Mouse (Mus musculus) mature B cell (primary cell): ENCODE measurements around the gene Gm11555.
"Not testable (repeated sequence)": the region's sequence is repeated elsewhere in the genome, so short reads cannot be mapped to it uniquely, and the experiment has no call there.

Experiments used
- in situ Hi-C: fragments of 300-500 bp; cut with MboI; formaldehyde crosslinking; loops from 2 replicates; pipeline ENCODE4 v1.14.3; 2019

Gm11555 gene

GRCm38 (mm10) chr11:99650136-99650535 lies at the start of gene Gm11555:
Gm11555 (minus strand) TSS chr11:99650236.
- in situ Hi-C loops = no loop called here

GRCm38 (mm10) chr11:99690463-99690862 lies 40.4 kb upstream of the Gm11555 start, which contains the start of gene Gm14190:
Gm14190 (minus strand) TSS chr11:99690740.
- in situ Hi-C loops = no loop called here

GRCm38 (mm10) chr11:99685235-99685634 lies 35.2 kb upstream of the Gm11555 start:
- in situ Hi-C loops = not testable (repeated sequence)

GRCm38 (mm10) chr11:99683481-99683880 lies 33.4 kb upstream of the Gm11555 start:
- in situ Hi-C loops = no loop called here

GRCm38 (mm10) chr11:99665860-99666259 lies 15.8 kb upstream of the Gm11555 start, which contains the start of gene Krtap4-6:
Krtap4-6 (minus strand) TSS chr11:99665960.
- in situ Hi-C loops = no loop called here

GRCm38 (mm10) chr11:99662802-99663201 lies 12.8 kb upstream of the Gm11555 start:
- in situ Hi-C loops = no loop called here

GRCm38 (mm10) chr11:99659256-99659655 lies 9.2 kb upstream of the Gm11555 start:
- in situ Hi-C loops = no loop called here

GRCm38 (mm10) chr11:99658467-99659010 lies 8.5 kb upstream of the Gm11555 start, which contains the start of gene Gm11563:
Gm11563 (minus strand) TSS chr11:99658960.
- in situ Hi-C loops = not testable (repeated sequence)

- in situ Hi-C loops = no loop called here
Observed at GRCm38 (mm10) chr11:99657051-99657450, 7.0 kb upstream of the Gm11555 start.

GRCm38 (mm10) chr11:99646444-99646843 lies 3.6 kb downstream of the Gm11555 start:
- in situ Hi-C loops = no loop called here

GRCm38 (mm10) chr11:99644351-99644750 lies 5.7 kb downstream of the Gm11555 start:
- in situ Hi-C loops = no loop called here

GRCm38 (mm10) chr11:99643635-99644139 lies 6.3 kb downstream of the Gm11555 start, which contains the start of gene Krtap4-7:
Krtap4-7 (minus strand) TSS chr11:99644089.
- in situ Hi-C loops = not testable (repeated sequence)

- in situ Hi-C loops = no loop called here
Observed at GRCm38 (mm10) chr11:99640926-99641325, 9.1 kb downstream of the Gm11555 start.

- in situ Hi-C loops = no loop called here
Observed at GRCm38 (mm10) chr11:99637086-99637485, 12.9 kb downstream of the Gm11555 start.

GRCm38 (mm10) chr11:99634653-99635134 lies 15.3 kb downstream of the Gm11555 start, which contains the start of gene Krtap4-2:
Krtap4-2 (minus strand) TSS chr11:99635084.
- in situ Hi-C loops = no loop called here

GRCm38 (mm10) chr11:99633293-99633692 lies 16.7 kb downstream of the Gm11555 start:
- in situ Hi-C loops = no loop called here

GRCm38 (mm10) chr11:99630890-99631289 lies 19.1 kb downstream of the Gm11555 start:
- in situ Hi-C loops = no loop called here

GRCm38 (mm10) chr11:99628138-99628537 lies 21.9 kb downstream of the Gm11555 start, which contains the start of gene Krtap4-1:
Krtap4-1 (minus strand) TSS chr11:99628238.
- in situ Hi-C loops = no loop called here

- in situ Hi-C loops = no loop called here
Observed at GRCm38 (mm10) chr11:99620335-99620734, 29.7 kb downstream of the Gm11555 start, which contains the start of gene Gm11562. Gm11562 (minus strand) TSS chr11:99620435.

GRCm38 (mm10) chr11:99614796-99615363 lies 35.2 kb downstream of the Gm11555 start, which contains the start of gene Krtap2-4:
Krtap2-4 (minus strand) TSS chr11:99614846.
- in situ Hi-C loops = no loop called here

- in situ Hi-C loops = not testable (repeated sequence)
Observed at GRCm38 (mm10) chr11:99610089-99610488, 39.9 kb downstream of the Gm11555 start, which contains the start of gene Gm11937. Gm11937 (minus strand) TSS chr11:99610189.

- in situ Hi-C loops = no loop called here
Observed at GRCm38 (mm10) chr11:99609126-99609525, 40.9 kb downstream of the Gm11555 start.

GRCm38 (mm10) chr11:99603208-99603607 lies 46.8 kb downstream of the Gm11555 start, which contains the start of gene Gm11938:
Gm11938 (minus strand) TSS chr11:99603308.
- in situ Hi-C loops = not testable (repeated sequence)
